Mouse (Mus musculus): ENCODE results near the gene Olfr390.

Olfr390 gene

GRCm38 (mm10) chr11:73782664-73783063, at the start of gene Olfr390:
Gene Olfr390, plus strand, starts transcription at chr11:73782964.
- no peak for DNase-seq (ENCODE audit: low spot score in 2 of 2)

GRCm38 (mm10) chr11:73759115-73759514, 23.6 kb upstream of the Olfr390 start:
- DNase-seq (ENCODE audit: low spot score in 2 of 2), result no peak

GRCm38 (mm10) chr11:73780613-73781012, 2.2 kb upstream of the Olfr390 start, which contains the start of gene Olfr389:
Gene Olfr389, minus strand, starts transcription at chr11:73780713.
- DNase-seq (ENCODE audit: low spot score in 2 of 2), result no peak

GRCm38 (mm10) chr11:73802952-73803351, 20.2 kb downstream of the Olfr390 start, which contains the start of gene Olfr391-ps:
Gene Olfr391-ps, minus strand, starts transcription at chr11:73803052.
- no peak for DNase-seq (ENCODE audit: low spot score in 2 of 2)

- DNase-seq (ENCODE audit: low spot score in 2 of 2), result no peak
These were observed 34.2 kb downstream of the Olfr390 start, which contains the start of gene Olfr392 for GRCm38 (mm10) chr11:73816949-73817348. Gene Olfr392, minus strand, starts transcription at chr11:73817049.

Data from right cerebral cortex, postnatal 10 days (tissue).